Mouse (Mus musculus): ENCODE data around the gene Vti1b. TPM values are rescaled to one million over a fixed set of nuclear protein-coding genes. Genes with fewer than 3 reads are reported as not detected.
A peak's percentile ranks its signal among the peaks of the same experiment; 100 is the strongest.

The Vti1b gene
- polyA plus RNA-seq, 1 experiment from 2014 or later: 85.4 TPM

GRCm38 (mm10) chr12:79131706-79132460, 40.6 kb downstream of the Vti1b start:
- DNase-seq (ENCODE audit: low spot score): no peak
- no peaks in the 10 kb centered on the region for H3K9me3 ChIP-seq (ENCODE audit: control insufficient read depth, low read length)
- no peak overlapping the region for H3K4me3 ChIP-seq (ENCODE audit: low read depth, low read length)
- H3K27me3 ChIP-seq (replicated peaks; ENCODE audit: control insufficient read depth, insufficient read depth, low read length): peaks cover 31% of the 10 kb centered on the region
- peaks cover 12% of the 10 kb centered on the region for H3K4me1 ChIP-seq (replicated peaks; ENCODE audit: control insufficient read depth, insufficient read depth, low read length)
- 27% methylated on average over 5 of the region's 5 CpGs for WGBS
- H3K9ac ChIP-seq (ENCODE audit: low read length): no peak overlapping the region
- ATAC-seq (replicated peaks; ENCODE audit: low FRiP score, low TSS enrichment, low read depth): no peak
- H3K4me2 ChIP-seq (ENCODE audit: low read length): peak overlapping the region; percentile 88
- no peaks in the 10 kb centered on the region for H3K36me3 ChIP-seq (ENCODE audit: control insufficient read depth, insufficient read depth, low read length)
- H3K27ac ChIP-seq (ENCODE audit: low read depth): no peak overlapping the region

- WGBS: 2% methylated on average over 22 of the region's 22 CpGs
- Histone ChIP-seq H3K9me3 (ENCODE audit: control insufficient read depth, low read length) (no peaks in the 10 kb centered on the region), H3K9ac (ENCODE audit: low read length) (0 out of 2 replicates have a peak overlapping the region, but pooled peaks have one; percentile 20), H3K4me3 (ENCODE audit: low read depth, low read length) (peak overlapping the region; percentile 41), H3K36me3 (ENCODE audit: control insufficient read depth, insufficient read depth, low read length) (no peaks in the 10 kb centered on the region), H3K27ac (ENCODE audit: low read depth) (no peak overlapping the region), H3K4me1 (replicated peaks; ENCODE audit: control insufficient read depth, insufficient read depth, low read length) (peaks cover 12% of the 10 kb centered on the region), H3K4me2 (ENCODE audit: low read length) (peak overlapping the region; percentile 88), H3K27me3 (replicated peaks; ENCODE audit: control insufficient read depth, insufficient read depth, low read length) (peaks cover 31% of the 10 kb centered on the region)
- ATAC-seq (replicated peaks; ENCODE audit: low FRiP score, low TSS enrichment, low read depth) (peak; percentile 15; the same call in 1 of the 2 replicates), DNase-seq (ENCODE audit: low spot score) (peak; percentile 61)
Observed at GRCm38 (mm10) chr12:79131178-79131675, 41.2 kb downstream of the Vti1b start.

GRCm38 (mm10) chr12:79130299-79131177, 41.9 kb downstream of the Vti1b start, which contains the start of gene Arg2:
TSS of gene Arg2 (plus strand) at chr12:79130777.
- WGBS: under 1% methylated on average over 47 of the region's 47 CpGs
- peaks cover 12% of the 10 kb centered on the region for H3K4me1 ChIP-seq (replicated peaks; ENCODE audit: control insufficient read depth, insufficient read depth, low read length)
- peak within 1 kb of the TSS; percentile 20; the same call in 1 of the 2 replicates for H3K9ac ChIP-seq (ENCODE audit: low read length)
- H3K27ac ChIP-seq (ENCODE audit: low read depth): no peak within 1 kb of the TSS
- DNase-seq (ENCODE audit: low spot score) (peak; percentile 91), ATAC-seq (replicated peaks; ENCODE audit: low FRiP score, low TSS enrichment, low read depth) (peak; percentile 92)
- no peaks in the 10 kb centered on the region for H3K9me3 ChIP-seq (ENCODE audit: control insufficient read depth, low read length)
- no peaks in the 10 kb centered on the region for H3K36me3 ChIP-seq (ENCODE audit: control insufficient read depth, insufficient read depth, low read length)
- H3K4me2 ChIP-seq (ENCODE audit: low read length): peak within 1 kb of the TSS; percentile 88
- peak within 1 kb of the TSS; percentile 41 for H3K4me3 ChIP-seq (ENCODE audit: low read depth, low read length)
- peaks cover 31% of the 10 kb centered on the region for H3K27me3 ChIP-seq (replicated peaks; ENCODE audit: control insufficient read depth, insufficient read depth, low read length)

- no peaks in the 10 kb centered on the region for H3K36me3 ChIP-seq (ENCODE audit: control insufficient read depth, insufficient read depth, low read length)
- WGBS: 34% methylated on average over 3 of the region's 3 CpGs
- no peak overlapping the region for H3K9ac ChIP-seq (ENCODE audit: low read length)
- H3K4me3 ChIP-seq (ENCODE audit: low read depth, low read length): no peak overlapping the region
- no peak overlapping the region for H3K4me2 ChIP-seq (ENCODE audit: low read length)
- H3K27me3 ChIP-seq (replicated peaks; ENCODE audit: control insufficient read depth, insufficient read depth, low read length): no peaks in the 10 kb centered on the region
- H3K4me1 ChIP-seq (replicated peaks; ENCODE audit: control insufficient read depth, insufficient read depth, low read length): no peaks in the 10 kb centered on the region
- no peak for ATAC-seq (replicated peaks; ENCODE audit: low FRiP score, low TSS enrichment, low read depth)
- no peaks in the 10 kb centered on the region for H3K9me3 ChIP-seq (ENCODE audit: control insufficient read depth, low read length)
- H3K27ac ChIP-seq (ENCODE audit: low read depth): no peak overlapping the region
- DNase-seq (ENCODE audit: low spot score): no peak
Observed at GRCm38 (mm10) chr12:79122820-79123219, 49.6 kb downstream of the Vti1b start.

GRCm38 (mm10) chr12:79118991-79119390, 53.5 kb downstream of the Vti1b start:
- H3K27ac ChIP-seq (ENCODE audit: low read depth): no peak overlapping the region
- no peak for DNase-seq (ENCODE audit: low spot score)
- no peak for ATAC-seq (replicated peaks; ENCODE audit: low FRiP score, low TSS enrichment, low read depth)
- H3K9ac ChIP-seq (ENCODE audit: low read length): no peak overlapping the region
- no peaks in the 10 kb centered on the region for H3K27me3 ChIP-seq (replicated peaks; ENCODE audit: control insufficient read depth, insufficient read depth, low read length)
- H3K4me1 ChIP-seq (replicated peaks; ENCODE audit: control insufficient read depth, insufficient read depth, low read length): no peaks in the 10 kb centered on the region
- no peaks in the 10 kb centered on the region for H3K9me3 ChIP-seq (ENCODE audit: control insufficient read depth, low read length)
- H3K4me3 ChIP-seq (ENCODE audit: low read depth, low read length): no peak overlapping the region
- no peak overlapping the region for H3K4me2 ChIP-seq (ENCODE audit: low read length)
- 89% methylated on average over 4 of the region's 4 CpGs for WGBS
- H3K36me3 ChIP-seq (ENCODE audit: control insufficient read depth, insufficient read depth, low read length): no peaks in the 10 kb centered on the region

Other genes starting within 250 kb of the Vti1b start
- 5.7 and 6.7 TPM in 2 replicates for gene Tmem229b, start 165.0 kb downstream of the Vti1b start, polyA plus RNA-seq (2014; fragmentation: Nextera tagmentation; extraction: Ambion mirVana)
- 6.7 and 6.8 TPM in 2 replicates for gene Plekhh1, start 143.5 kb downstream of the Vti1b start, polyA plus RNA-seq (2014; fragmentation: Nextera tagmentation; extraction: Ambion mirVana)
- 27.3 and 33.5 TPM in 2 replicates for gene Pigh, start 83.0 kb downstream of the Vti1b start, polyA plus RNA-seq (2014; fragmentation: Nextera tagmentation; extraction: Ambion mirVana)
- gene Arg2, start 41.9 kb downstream of the Vti1b start, polyA plus RNA-seq (2014; fragmentation: Nextera tagmentation; extraction: Ambion mirVana): 0.46 and 0.91 TPM in 2 replicates
- gene Rdh11, start 19.6 kb upstream of the Vti1b start, polyA plus RNA-seq (2014; fragmentation: Nextera tagmentation; extraction: Ambion mirVana): 38.5 and 39.6 TPM in 2 replicates
- gene Rdh12, start 36.2 kb upstream of the Vti1b start, polyA plus RNA-seq (2014; fragmentation: Nextera tagmentation; extraction: Ambion mirVana): 1.2 TPM in 2 replicates
- gene Zfyve26, start 123.6 kb upstream of the Vti1b start, polyA plus RNA-seq (2014; fragmentation: Nextera tagmentation; extraction: Ambion mirVana): 12.5 and 17.9 TPM in 2 replicates
- 10.0 and 10.3 TPM in 2 replicates for gene Rad51b, start 124.6 kb upstream of the Vti1b start, polyA plus RNA-seq (2014; fragmentation: Nextera tagmentation; extraction: Ambion mirVana)

Measured in intestine, embryonic 14.5 days (tissue).